Mouse (Mus musculus) midbrain, postnatal 0 days (tissue): ENCODE measurements around the gene Dnajb4. TPM values are rescaled to one million over a fixed set of nuclear protein-coding genes. Genes with fewer than 3 reads are reported as not detected.
"Not testable (repeated sequence)": the region's sequence is repeated elsewhere in the genome, so short reads cannot be mapped to it uniquely, and the experiment has no call there.

Experiments
- ATAC-seq: fragments of 200-750 bp; cut with Nextera tagmentation; 2 replicates; pipeline ENCODE4 v1.8.0; 2017; ENCODE audit warnings: moderate number of reproducible peaks, mild to moderate bottlenecking, moderate TSS enrichment, moderate library complexity; ENCODE audit not compliant: low FRiP score
- DNase-seq: peaks from one replicate; pipeline ENCODE4 v3.0.0-alpha.2; 2015; ENCODE audit warnings: low spot score
- H3K27ac ChIP-seq: fragments of 300-500 bp; sonication (generic); 2 replicates; pipeline ENCODE4 v1.5.1; 2014; ENCODE audit warnings: low read depth, mild to moderate bottlenecking, low read length, mixed read lengths
- H3K27me3 ChIP-seq: fragments of 300-500 bp; sonication (generic); 2 replicates; pipeline ENCODE4 v1.6.1; 2014; ENCODE audit warnings: low read length, control low read depth, mixed read lengths; ENCODE audit not compliant: insufficient read depth
- H3K36me3 ChIP-seq: fragments of 300-500 bp; sonication (generic); 2 replicates; pipeline ENCODE4 v1.6.1; 2014; ENCODE audit warnings: low read length, control low read depth, mixed read lengths; ENCODE audit not compliant: insufficient read depth
- H3K4me1 ChIP-seq: fragments of 300-500 bp; sonication (generic); 2 replicates; pipeline ENCODE4 v1.6.1; 2014; ENCODE audit warnings: mild to moderate bottlenecking, control low read depth, antibody characterized with exemption, low read length, mixed read lengths; ENCODE audit not compliant: insufficient read depth
- H3K4me2 ChIP-seq: fragments of 300-500 bp; sonication (generic); 2 replicates; pipeline ENCODE4 v1.6.1; 2014; ENCODE audit warnings: low read depth, mild to moderate bottlenecking, low read length, mixed read lengths; ENCODE audit not compliant: poor library complexity, severe bottlenecking
- H3K4me3 ChIP-seq: fragments of 300-500 bp; sonication (generic); 2 replicates; pipeline ENCODE4 v1.5.1; 2014; ENCODE audit warnings: low read depth, mild to moderate bottlenecking, low read length, moderate library complexity
- H3K9ac ChIP-seq: fragments of 300-500 bp; sonication (generic); replicated peaks from 2 replicates; pipeline ENCODE4 v1.6.1; 2014; ENCODE audit warnings: mild to moderate bottlenecking, low read length, moderate library complexity, mixed read lengths; ENCODE audit not compliant: poor library complexity, severe bottlenecking
- H3K9me3 ChIP-seq: fragments of 300-500 bp; sonication (generic); 2 replicates; pipeline ENCODE4 v1.6.1; 2016; ENCODE audit warnings: low read length, control low read depth
- CTCF ChIP-seq: IDR thresholded peaks from 2 replicates; pipeline ENCODE4 v1.5.1; 2016; ENCODE audit warnings: antibody characterized with exemption, mild to moderate bottlenecking
- WGBS: fragments of 180-500 bp; shearing (Covaris S2); extraction: QIAGEN DNeasy Blood & Tissue Kit; methylation state at CpG from one replicate; pipeline ENCODE4 v1.1.7; 2014; 5-methylcytosine and 5-hydroxymethylcytosine counted together
- polyA plus RNA-seq: library from polyadenylated mRNA; unstranded; fragments of >200 nt; fragmentation: Nextera tagmentation; extraction: Ambion mirVana; gene quantifications from 2 replicates; pipeline ENCODE4 v1.2.1, GENCODE M21; 2015
- total RNA-seq: library from RNA; depleted of rRNA; stranded (reverse); fragments of >200 nt; gene quantifications from 2 replicates; pipeline ENCODE4 v1.2.3, GENCODE M21; 2014; rRNA removed

Dnajb4 gene
- total and polyA plus RNA-seq, 2 experiments from 2014 or later: 43.9 to 50.3 TPM

- 81% methylated on average over 4 of the region's 4 CpGs for WGBS
Measured at GRCm38 (mm10) chr3:152130963-152131362, 79.1 kb downstream of the Dnajb4 start.

DNA sequence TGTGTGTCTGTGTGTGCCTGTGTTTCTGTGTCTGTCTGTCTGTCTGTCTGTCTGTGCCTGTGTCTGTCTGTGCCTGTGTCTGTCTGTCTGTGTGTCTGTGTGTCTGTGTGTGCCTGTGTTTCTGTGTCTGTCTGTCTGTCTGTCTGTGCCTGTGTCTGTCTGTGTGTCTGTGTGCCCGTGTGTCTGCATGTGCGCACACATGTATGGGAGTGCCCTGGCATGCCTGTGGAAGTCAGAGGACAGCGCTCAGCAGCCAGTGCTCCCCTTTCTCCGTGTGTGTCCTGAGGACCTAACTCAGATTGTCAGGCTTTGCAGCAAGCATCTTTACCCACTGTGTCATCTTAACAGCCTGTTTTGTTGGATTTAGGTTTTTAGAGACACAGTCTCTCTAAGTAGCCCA, 80.7 kb downstream of the Dnajb4 start:
- H3K27ac ChIP-seq, H3K9me3 ChIP-seq, ATAC-seq, H3K4me2 ChIP-seq, H3K4me3 ChIP-seq, H3K9ac ChIP-seq, H3K27me3 ChIP-seq, H3K4me1 ChIP-seq, H3K36me3 ChIP-seq, DNase-seq: not testable (repeated sequence)
- 90% methylated on average over 4 of the region's 4 CpGs for WGBS

More at GRCm38 (mm10) chr3:152130963-152131362, 79.1 kb downstream of the Dnajb4 start:
- H3K36me3 ChIP-seq: no peaks in the 10 kb centered on the region
- H3K9me3 ChIP-seq: no peaks in the 10 kb centered on the region
- H3K4me2 ChIP-seq: no peak overlapping the region
- no peaks in the 10 kb centered on the region for H3K27me3 ChIP-seq
- no peak for DNase-seq
- H3K9ac ChIP-seq: no peak overlapping the region
- no peak overlapping the region for H3K4me3 ChIP-seq
- ATAC-seq: no peak
- no peaks in the 10 kb centered on the region for H3K4me1 ChIP-seq
- H3K27ac ChIP-seq: no peak overlapping the region
- TF ChIP-seq CTCF: no peak

DNA sequence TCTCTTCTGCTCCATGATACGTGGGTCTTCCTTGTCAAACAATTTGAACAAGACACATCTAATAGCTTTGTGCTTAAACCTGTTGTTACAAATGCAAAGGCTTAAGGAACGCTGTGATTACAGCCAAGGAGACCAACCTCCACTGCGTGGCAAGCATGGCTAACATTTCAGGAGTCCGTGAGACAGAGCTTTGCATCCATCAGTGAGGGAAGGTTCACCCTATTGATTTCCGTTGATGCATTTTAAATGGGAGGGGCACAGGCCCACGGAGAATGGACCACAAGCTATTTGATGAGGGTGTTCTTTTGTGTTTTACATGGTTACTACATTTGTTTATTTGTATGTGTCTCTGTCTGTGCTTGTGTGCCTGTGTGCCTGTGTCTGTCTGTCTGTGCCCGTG, 81.5 kb downstream of the Dnajb4 start:
- no peaks in the 10 kb centered on the region for H3K36me3 ChIP-seq
- no peak for DNase-seq
- TF ChIP-seq CTCF: no peak
- H3K9me3 ChIP-seq: no peaks in the 10 kb centered on the region
- 75% methylated on average over 7 of the region's 7 CpGs for WGBS
- no peak overlapping the region for H3K9ac ChIP-seq
- no peak overlapping the region for H3K4me2 ChIP-seq
- no peak overlapping the region for H3K27ac ChIP-seq
- no peaks in the 10 kb centered on the region for H3K4me1 ChIP-seq
- H3K27me3 ChIP-seq: no peaks in the 10 kb centered on the region
- no peak overlapping the region for H3K4me3 ChIP-seq
- ATAC-seq: no peak

Other genes with a start within 250 kb of the Dnajb4 start
- gene Gipc2, start 44.1 kb downstream of the Dnajb4 start, total RNA-seq: 13.0 and 21.1 TPM in 2 replicates
- 10.3 and 12.8 TPM in 2 replicates for gene Gipc2, start 44.1 kb downstream of the Dnajb4 start, polyA plus RNA-seq
- gene Fubp1, start 120 bp upstream of the Dnajb4 start, total RNA-seq: 183 and 237 TPM in 2 replicates
- gene Fubp1, start 120 bp upstream of the Dnajb4 start, polyA plus RNA-seq: 94.6 and 127 TPM in 2 replicates
- 0.11 and 0.28 TPM in 2 replicates for gene Nexn, start 56.0 kb upstream of the Dnajb4 start, total RNA-seq
- gene Nexn, start 56.0 kb upstream of the Dnajb4 start, polyA plus RNA-seq: 1.5 and 2.3 TPM in 2 replicates
- gene Miga1, start 130.1 kb upstream of the Dnajb4 start, total RNA-seq: 26.3 and 28.2 TPM in 2 replicates
- 16.9 and 18.7 TPM in 2 replicates for gene Miga1, start 130.1 kb upstream of the Dnajb4 start, polyA plus RNA-seq
- gene Usp33, start 136.2 kb upstream of the Dnajb4 start, total RNA-seq: 83.3 and 91.4 TPM in 2 replicates
- gene Usp33, start 136.2 kb upstream of the Dnajb4 start, polyA plus RNA-seq: 65.3 and 70.7 TPM in 2 replicates
- gene Zzz3, start 185.2 kb upstream of the Dnajb4 start, total RNA-seq: 29.4 and 40.6 TPM in 2 replicates
- gene Zzz3, start 185.2 kb upstream of the Dnajb4 start, polyA plus RNA-seq: 21.0 TPM in 2 replicates